Mouse (Mus musculus): ENCODE data around the gene Mrps35.

Gene Mrps35

GRCm38 (mm10) chr6:147088517-147088916 lies 46.0 kb downstream of the Mrps35 start:
- no peak for DNase-seq

DNA sequence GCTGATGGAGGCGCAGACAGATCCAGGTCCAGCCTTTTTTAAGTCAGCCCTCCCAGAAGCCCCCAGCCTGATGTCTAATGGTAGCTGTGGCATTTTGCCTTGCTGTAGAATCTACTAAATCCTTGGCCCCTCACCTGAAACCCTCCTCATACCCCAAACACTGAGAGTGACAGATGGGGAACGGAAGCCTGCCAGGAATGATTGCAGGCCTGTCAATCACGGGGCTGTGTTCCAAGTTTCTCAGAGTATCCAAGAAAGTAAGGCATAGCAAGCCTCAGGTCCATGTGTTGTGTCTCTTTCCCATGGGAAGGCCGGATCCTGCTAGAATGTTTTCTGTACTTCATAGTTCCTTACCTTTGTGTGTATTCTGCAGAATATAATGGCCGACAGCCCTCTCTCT lies 47.6 kb downstream of the Mrps35 start:
- no peak for DNase-seq

- DNase-seq, result peak; percentile 76 to 77
Measured at GRCm38 (mm10) chr6:147091136-147092120, 48.9 kb downstream of the Mrps35 start, which contains the start of gene Klhl42. Gene Klhl42, plus strand, starts transcription at chr6:147091379.

- DNase-seq, result peak; percentile 71 to 72
Measured at GRCm38 (mm10) chr6:147092136-147092535, 49.6 kb downstream of the Mrps35 start.

DNA sequence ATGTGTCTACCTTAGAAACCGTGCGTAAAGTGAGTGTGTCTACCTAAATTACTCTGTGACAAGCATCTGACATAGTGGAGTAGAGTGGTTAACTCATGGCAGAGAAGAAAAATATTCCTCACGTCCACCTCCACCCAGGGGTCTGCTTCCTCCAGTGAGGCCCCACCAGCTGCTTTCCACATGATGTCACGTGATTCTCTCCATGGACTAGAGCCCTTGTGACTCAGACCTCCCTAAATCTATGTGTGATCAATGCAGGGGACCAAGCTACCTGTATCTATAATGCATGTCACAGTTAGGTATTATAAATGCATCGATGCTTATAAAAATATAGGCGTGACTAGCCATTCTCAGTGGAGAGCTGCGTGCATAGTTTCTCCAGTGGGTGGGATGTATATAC lies 52.2 kb downstream of the Mrps35 start:
- DNase-seq, result no peak

GRCm38 (mm10) chr6:147096109-147096508 lies 53.5 kb downstream of the Mrps35 start:
- no peak for DNase-seq

DNA sequence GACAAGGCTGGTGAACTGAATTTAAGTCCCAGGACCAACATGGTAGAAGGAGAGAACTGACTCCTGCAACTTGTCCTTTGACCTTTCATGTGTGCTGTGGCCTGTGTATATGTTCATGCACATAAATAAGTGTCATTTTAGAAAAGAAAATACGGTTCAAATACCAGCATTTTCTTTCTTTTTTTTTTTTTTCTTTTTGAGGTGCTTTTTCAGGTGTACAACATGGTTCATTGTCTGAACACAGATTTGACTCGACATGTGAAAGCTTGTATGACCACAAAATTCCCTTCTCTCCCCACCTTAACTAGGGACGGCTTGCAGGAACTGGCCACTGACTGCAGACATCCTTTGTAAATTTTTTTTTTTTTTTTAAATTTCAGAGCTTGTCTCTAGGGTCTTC lies 54.4 kb downstream of the Mrps35 start:
- no peak for DNase-seq

DNA sequence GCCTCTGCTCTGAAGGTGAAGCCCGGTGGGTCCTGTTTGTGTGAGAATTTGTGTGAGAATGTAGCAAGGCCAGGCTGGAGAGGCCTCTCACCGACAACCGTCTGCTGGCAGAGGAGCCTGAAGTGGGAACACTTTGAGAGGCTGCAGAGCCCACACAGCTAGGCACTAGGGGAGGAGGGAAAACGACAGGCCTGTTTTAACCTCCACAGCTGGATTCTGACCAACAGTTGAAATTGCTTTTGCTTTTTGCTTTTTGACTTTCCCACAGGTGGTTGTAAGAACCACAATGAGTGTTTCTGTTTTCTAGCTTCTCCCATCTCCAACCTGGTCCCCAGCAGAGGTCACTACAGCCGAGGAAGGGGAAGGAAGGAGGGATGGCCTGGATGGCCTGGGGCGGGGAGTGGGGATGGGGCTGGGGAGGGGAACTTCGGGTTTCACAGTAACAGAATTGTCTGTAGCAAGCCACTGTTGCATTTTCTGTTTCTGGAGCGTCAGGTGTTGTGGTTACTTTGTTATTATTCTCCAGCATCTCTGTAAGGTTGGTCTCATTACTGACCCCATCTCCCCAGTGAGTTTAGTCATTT lies 54.9 kb downstream of the Mrps35 start:
- no peak for DNase-seq

- DNase-seq, result no peak
Measured at GRCm38 (mm10) chr6:147099458-147100277, 57.1 kb downstream of the Mrps35 start.

DNA sequence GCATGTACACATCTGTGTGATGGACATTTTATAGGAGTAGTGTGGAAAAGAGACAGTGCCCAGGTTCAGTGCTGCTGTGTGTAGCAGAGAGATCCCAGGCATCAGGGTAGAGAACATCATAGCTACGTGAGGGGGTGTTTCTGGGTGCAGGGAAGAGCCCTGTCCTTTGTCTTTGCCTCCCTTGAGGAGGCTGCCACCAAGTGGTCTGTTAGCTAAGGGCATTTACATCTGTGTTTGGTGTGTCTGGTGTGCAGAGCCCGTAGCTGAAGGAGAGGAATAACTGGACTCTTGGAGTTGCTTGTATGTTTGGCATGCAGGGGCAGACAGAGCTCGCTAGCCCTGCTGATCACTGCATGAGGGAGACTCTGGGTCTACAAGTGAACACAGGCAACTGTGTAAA lies 59.7 kb downstream of the Mrps35 start:
- DNase-seq, result no peak

DNA sequence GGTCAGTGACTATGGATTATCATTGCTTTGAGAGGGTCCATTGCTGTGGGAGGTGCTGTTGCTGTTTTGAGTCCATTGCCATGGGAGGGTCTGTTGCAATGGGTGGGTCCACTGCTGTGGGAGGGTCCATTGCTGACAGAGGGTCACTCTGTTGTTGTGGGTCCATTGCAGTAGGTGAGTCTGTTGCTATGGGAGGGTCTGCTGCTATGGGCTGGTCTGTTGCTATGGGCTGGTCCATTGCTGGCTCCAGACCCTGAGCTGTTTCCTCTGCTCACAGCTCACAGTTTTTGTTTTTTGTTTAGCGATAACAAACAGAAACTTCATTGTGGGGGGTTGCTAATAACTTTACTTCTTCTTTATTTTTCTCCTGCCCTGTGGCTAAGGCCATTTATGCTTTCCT lies 63.0 kb downstream of the Mrps35 start:
- no peak for DNase-seq

DNA sequence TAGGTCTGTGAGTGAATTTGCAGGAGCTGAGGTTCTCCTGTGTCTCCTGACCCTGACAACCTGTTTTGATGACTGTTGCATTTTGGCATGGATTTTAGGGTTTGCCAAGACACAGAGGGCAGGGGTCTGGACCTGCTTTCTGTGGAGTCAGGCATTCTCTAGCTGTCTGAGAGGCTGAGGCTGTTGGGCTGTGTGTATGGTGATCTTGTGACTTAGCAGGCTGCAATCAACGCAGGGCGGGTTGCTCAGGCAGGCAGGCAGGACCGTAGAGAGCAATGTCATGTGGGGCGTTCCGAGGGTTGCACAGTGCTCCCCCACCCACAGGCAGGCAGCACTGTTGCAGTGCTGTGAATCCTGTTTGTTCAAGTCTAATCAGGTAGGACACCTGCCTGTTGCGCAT lies 64.2 kb downstream of the Mrps35 start:
- DNase-seq, result no peak

GRCm38 (mm10) chr6:147109283-147109682 lies 66.7 kb downstream of the Mrps35 start:
- DNase-seq, result no peak

- peak; percentile 83 to 88 for DNase-seq
Measured at GRCm38 (mm10) chr6:147116579-147116978, 74.0 kb downstream of the Mrps35 start.

GRCm38 (mm10) chr6:147117764-147118163 lies 75.2 kb downstream of the Mrps35 start:
- DNase-seq, result no peak

DNA sequence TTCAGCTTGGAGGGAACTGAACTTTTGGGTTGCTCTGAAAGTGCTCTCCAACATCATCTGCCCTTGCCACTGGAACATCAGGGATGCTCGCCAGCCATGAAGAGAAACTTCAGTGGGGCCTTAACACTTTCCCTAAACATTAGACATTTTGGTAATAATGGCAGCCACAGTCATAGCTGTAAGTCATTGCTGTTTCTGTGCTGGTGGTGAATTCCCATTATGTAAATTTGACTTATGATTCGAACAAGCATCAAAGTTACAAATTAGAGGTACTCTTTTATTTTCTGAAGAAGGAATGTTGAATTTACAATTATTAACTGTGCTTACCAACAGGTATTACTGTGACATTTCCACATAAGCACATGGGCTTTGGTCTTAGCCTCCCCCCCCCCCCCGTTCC lies 75.6 kb downstream of the Mrps35 start:
- no peak for DNase-seq

DNA sequence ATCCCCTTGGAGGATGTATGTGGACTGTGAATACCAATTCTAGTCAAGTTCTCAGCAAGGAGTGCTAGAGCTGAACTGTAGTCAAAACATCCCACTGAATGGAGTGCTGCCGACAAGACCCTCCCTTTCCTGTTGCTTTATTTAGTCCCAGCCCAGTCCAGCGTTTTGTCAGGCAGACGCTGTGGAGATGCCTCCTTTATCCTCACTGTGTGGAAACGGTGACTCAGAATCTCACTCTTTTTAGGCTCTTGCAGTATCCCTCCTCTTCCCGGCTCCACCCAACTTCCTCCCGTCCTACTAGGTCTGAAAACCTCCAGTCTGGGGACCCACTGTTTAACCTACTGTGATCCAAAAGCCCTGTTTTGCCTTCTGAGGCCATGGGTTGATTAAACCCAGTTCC lies 78.8 kb downstream of the Mrps35 start:
- no peak for DNase-seq

Measured in cerebellum, postnatal 36 days (tissue).